Mouse (Mus musculus): ENCODE results near the gene Capn15.

The Capn15 gene

GRCm38 (mm10) chr17:25956201-25956600 is 29.4 kb downstream of the Capn15 start:
- in situ Hi-C loops (cut with MboI, MseI) = no loop called here

GRCm38 (mm10) chr17:25955736-25956135 is 29.9 kb downstream of the Capn15 start:
- in situ Hi-C loops (cut with MboI, MseI) = no loop called here

- in situ Hi-C loops (cut with MboI, MseI) = no loop called here
Observed at GRCm38 (mm10) chr17:25954671-25955070, 30.9 kb downstream of the Capn15 start.

GRCm38 (mm10) chr17:25953161-25953560 is 32.4 kb downstream of the Capn15 start:
- in situ Hi-C loops (cut with MboI, MseI) = no loop called here

- in situ Hi-C loops (cut with MboI, MseI) = no loop called here
Observed at GRCm38 (mm10) chr17:25951803-25952623, 33.6 kb downstream of the Capn15 start, which contains the start of gene A930017K11Rik. Gene A930017K11Rik (minus strand): TSS chr17:25952565.

GRCm38 (mm10) chr17:25951225-25951802 is 34.3 kb downstream of the Capn15 start:
- in situ Hi-C loops (cut with MboI, MseI) = no loop called here

GRCm38 (mm10) chr17:25950706-25951105 is 34.9 kb downstream of the Capn15 start:
- in situ Hi-C loops (cut with MboI, MseI) = no loop called here

GRCm38 (mm10) chr17:25949981-25950380 is 35.6 kb downstream of the Capn15 start:
- in situ Hi-C loops (cut with MboI, MseI) = no loop called here

GRCm38 (mm10) chr17:25948051-25948450 is 37.5 kb downstream of the Capn15 start:
- in situ Hi-C loops (cut with MboI, MseI) = no loop called here

GRCm38 (mm10) chr17:25947576-25947975 is 38.0 kb downstream of the Capn15 start:
- in situ Hi-C loops (cut with MboI, MseI) = no loop called here

- in situ Hi-C loops (cut with MboI, MseI) = no loop called here
Observed at GRCm38 (mm10) chr17:25946891-25947290, 38.7 kb downstream of the Capn15 start.

- in situ Hi-C loops (cut with MboI, MseI) = no loop called here
Observed at GRCm38 (mm10) chr17:25946349-25946748, 39.2 kb downstream of the Capn15 start.

- in situ Hi-C loops (cut with MboI, MseI) = no loop called here
Observed at GRCm38 (mm10) chr17:25945517-25946155, 40.0 kb downstream of the Capn15 start.

GRCm38 (mm10) chr17:25944366-25945163 is 41.0 kb downstream of the Capn15 start, which contains the start of the genes Pigq and Nhlrc4:
Gene Pigq (minus strand): TSS chr17:25944936.
Gene Nhlrc4 (minus strand): TSS chr17:25944961.
- in situ Hi-C loops (cut with MboI, MseI) = no loop called here

- in situ Hi-C loops (cut with MboI, MseI) = no loop called here
Observed at GRCm38 (mm10) chr17:25943769-25944168, 41.8 kb downstream of the Capn15 start.

GRCm38 (mm10) chr17:25943221-25943620 is 42.4 kb downstream of the Capn15 start:
- in situ Hi-C loops (cut with MboI, MseI) = no loop called here

GRCm38 (mm10) chr17:25942597-25943151 is 42.9 kb downstream of the Capn15 start:
- in situ Hi-C loops (cut with MboI, MseI) = no loop called here

GRCm38 (mm10) chr17:25941511-25942241 is 43.9 kb downstream of the Capn15 start:
- in situ Hi-C loops (cut with MboI, MseI) = no loop called here

- in situ Hi-C loops (cut with MboI, MseI) = no loop called here
Observed at GRCm38 (mm10) chr17:25934526-25934925, 51.1 kb downstream of the Capn15 start.

- in situ Hi-C loops (cut with MboI, MseI) = no loop called here
Observed at GRCm38 (mm10) chr17:25925348-25925747, 60.2 kb downstream of the Capn15 start.

- in situ Hi-C loops (cut with MboI, MseI) = no loop called here
Observed at GRCm38 (mm10) chr17:25922120-25922519, 63.5 kb downstream of the Capn15 start.

All from regulatory T cell (primary cell).